Mouse (Mus musculus) stomach, postnatal 0 days (tissue): ENCODE data around the gene Cep104. TPM values are rescaled to one million over a fixed set of nuclear protein-coding genes. Genes with fewer than 3 reads are reported as not detected.

Experiments used
- ATAC-seq: fragments of 200-750 bp; cut with Nextera tagmentation; 2 replicates; pipeline ENCODE4 v1.8.0; 2017; ENCODE audit not compliant: low FRiP score, low TSS enrichment
- DNase-seq: peaks from one replicate; pipeline ENCODE4 v3.0.0-alpha.2; 2016; ENCODE audit warnings: low spot score
- H3K27ac ChIP-seq: fragments of 300-500 bp; sonication (generic); replicated peaks from 2 replicates; pipeline ENCODE4 v1.5.1; 2014; ENCODE audit warnings: mild to moderate bottlenecking, control low read depth
- H3K27me3 ChIP-seq: fragments of 300-500 bp; sonication (generic); 2 replicates; pipeline ENCODE4 v1.6.1; 2014; ENCODE audit warnings: low read length; ENCODE audit not compliant: control insufficient read depth, insufficient read depth
- H3K36me3 ChIP-seq: fragments of 300-500 bp; sonication (generic); 2 replicates; pipeline ENCODE4 v1.6.1; 2014; ENCODE audit warnings: low read length, mixed read lengths; ENCODE audit not compliant: control insufficient read depth, insufficient read depth
- H3K4me1 ChIP-seq: fragments of 300-500 bp; sonication (generic); replicated peaks from 2 replicates; pipeline ENCODE4 v1.6.1; 2014; ENCODE audit warnings: antibody characterized with exemption; ENCODE audit not compliant: control insufficient read depth, insufficient read depth
- H3K4me2 ChIP-seq: fragments of 300-500 bp; sonication (generic); replicated peaks from 2 replicates; pipeline ENCODE4 v1.6.1; 2014; ENCODE audit warnings: low read depth, mild to moderate bottlenecking, control low read depth, moderate library complexity
- H3K4me3 ChIP-seq: fragments of 300-500 bp; sonication (generic); 2 replicates; pipeline ENCODE4 v1.5.1; 2014; ENCODE audit warnings: low read depth, low read length, control low read depth
- H3K9ac ChIP-seq: fragments of 300-500 bp; sonication (generic); 2 replicates; pipeline ENCODE4 v1.6.1; 2014; ENCODE audit warnings: mild to moderate bottlenecking, low read length, control low read depth, mixed read lengths
- H3K9me3 ChIP-seq: fragments of 300-500 bp; sonication (generic); 2 replicates; pipeline ENCODE4 v1.6.1; 2016; ENCODE audit warnings: low read length; ENCODE audit not compliant: control insufficient read depth
- CTCF ChIP-seq: IDR thresholded peaks from 2 replicates; pipeline ENCODE4 v1.5.1; 2016; ENCODE audit warnings: antibody characterized with exemption, low read depth, mild to moderate bottlenecking, moderate library complexity
- EP300 ChIP-seq: optimal IDR thresholded peaks from 2 replicates; pipeline ENCODE3; 2016; ENCODE audit warnings: antibody characterized with exemption
- WGBS: fragments of 180-500 bp; shearing (Covaris S2); extraction: QIAGEN DNeasy Blood & Tissue Kit; methylation state at CpG from one replicate; pipeline ENCODE4 v1.1.7; 2014; 5-methylcytosine and 5-hydroxymethylcytosine counted together
- polyA plus RNA-seq: library from polyadenylated mRNA; unstranded; fragments of >200 nt; fragmentation: Nextera tagmentation; extraction: Ambion mirVana; gene quantifications from 2 replicates; pipeline ENCODE4 v1.2.1, GENCODE M21; 2015

Gene Cep104
- polyA plus RNA-seq, 1 experiment from 2014 or later = 4.9 TPM

DNA sequence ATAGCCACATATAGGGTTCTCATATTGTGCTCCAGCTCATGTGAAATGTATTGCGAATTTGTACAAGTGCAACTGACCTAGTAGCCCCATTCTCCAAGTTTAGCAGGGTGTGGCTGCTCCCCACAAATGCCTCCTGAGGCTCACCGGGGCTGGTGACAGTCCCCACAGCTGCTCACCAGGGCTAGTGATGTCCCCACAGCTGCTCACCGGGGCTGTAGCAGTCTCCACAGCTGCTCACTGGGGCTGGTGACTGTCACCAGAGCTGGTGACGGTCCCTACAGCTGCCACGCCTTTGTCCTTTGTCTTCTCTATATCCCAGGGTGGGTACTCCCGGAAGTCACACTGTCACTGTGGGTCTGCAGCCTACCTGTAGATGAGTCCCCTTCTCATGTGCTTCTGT, 31.3 kb downstream of the Cep104 start:
- WGBS = 88% methylated on average over 6 of the region's 6 CpGs
- no peaks in the 10 kb centered on the region for H3K4me1 ChIP-seq
- H3K36me3 ChIP-seq = peaks cover 6% of the 10 kb centered on the region; the same call in 1 of the 2 replicates
- TF ChIP-seq EP300 (no peak), CTCF (no peak)
- DNase-seq (no peak), ATAC-seq (no peak)
- H3K9ac ChIP-seq = no peak overlapping the region
- no peak overlapping the region for H3K4me3 ChIP-seq
- no peak overlapping the region for H3K27ac ChIP-seq
- no peak overlapping the region for H3K4me2 ChIP-seq
- no peaks in the 10 kb centered on the region for H3K27me3 ChIP-seq
- H3K9me3 ChIP-seq = no peaks in the 10 kb centered on the region

DNA sequence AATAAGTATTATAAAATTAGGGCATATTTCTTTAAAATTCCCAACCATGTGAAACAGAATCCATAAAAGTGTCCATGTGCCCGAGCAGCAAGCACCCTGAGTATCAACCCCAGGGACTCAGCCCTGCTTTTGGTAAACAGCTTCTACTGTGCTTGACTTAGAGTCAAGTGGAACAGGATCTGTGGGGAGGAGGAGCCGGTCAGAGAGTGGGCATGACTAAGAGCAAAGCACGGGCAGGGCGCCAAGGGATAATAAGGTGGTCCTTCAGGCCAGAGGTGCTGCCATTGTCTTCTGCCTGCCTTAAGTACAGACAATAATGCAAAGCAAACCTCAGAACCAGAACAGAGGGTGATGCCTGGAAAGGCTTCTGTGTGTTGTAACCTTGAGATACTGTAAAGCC, 32.8 kb downstream of the Cep104 start:
- Histone ChIP-seq H3K4me1 (peaks cover 2% of the 10 kb centered on the region; the same call in 1 of the 2 replicates), H3K27me3 (no peaks in the 10 kb centered on the region), H3K9me3 (no peaks in the 10 kb centered on the region), H3K9ac (no peak overlapping the region), H3K4me3 (no peak overlapping the region), H3K4me2 (no peak overlapping the region), H3K27ac (no peak overlapping the region), H3K36me3 (peaks cover 6% of the 10 kb centered on the region; the same call in 1 of the 2 replicates)
- ATAC-seq (no peak), DNase-seq (no peak)
- 63% methylated on average over 4 of the region's 4 CpGs for WGBS
- TF ChIP-seq EP300 = no peak
- TF ChIP-seq CTCF = no peak

DNA sequence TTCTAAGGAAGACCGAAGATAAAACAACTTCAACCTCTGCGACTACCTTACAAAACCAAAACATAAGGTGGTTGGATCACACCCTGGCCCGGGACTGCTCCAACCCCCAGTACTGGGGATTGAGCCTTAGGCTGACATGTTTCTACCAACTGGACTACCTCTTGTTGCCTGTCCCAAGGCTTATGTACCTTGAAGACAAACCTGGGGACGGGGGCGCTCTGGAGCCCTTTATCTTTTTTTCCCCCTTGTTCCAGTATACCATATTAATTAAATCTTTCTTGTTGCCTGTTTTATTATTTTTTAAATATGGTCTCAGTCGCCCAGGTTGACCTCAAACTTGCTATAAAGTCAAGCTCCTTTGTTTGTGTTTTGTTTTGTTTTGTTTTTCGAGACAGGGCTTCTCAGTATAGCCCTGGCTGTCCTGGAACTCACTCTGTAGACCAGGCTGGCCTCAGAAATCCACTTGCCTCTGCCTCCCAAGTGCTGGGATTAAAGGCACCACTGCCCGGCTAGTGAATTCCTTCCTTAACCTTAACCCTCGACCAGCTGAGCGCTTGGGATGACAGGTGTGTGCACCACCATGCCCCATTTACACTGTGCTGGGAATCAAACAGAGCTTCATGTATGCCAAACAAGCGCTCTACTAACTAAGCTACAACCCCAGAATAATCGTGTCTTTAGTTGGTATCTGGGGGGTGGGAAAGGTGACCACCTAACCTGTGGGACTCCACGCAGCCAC, 36.1 kb downstream of the Cep104 start:
- DNase-seq (no peak), ATAC-seq (peak; percentile 48; the same call in 1 of the 2 replicates)
- Histone ChIP-seq H3K4me3 (peak overlapping the region; percentile 99), H3K4me1 (peaks cover 5% of the 10 kb centered on the region; the same call in 1 of the 2 replicates), H3K27ac (peak overlapping the region; percentile 76), H3K4me2 (peak overlapping the region; percentile 96), H3K27me3 (no peaks in the 10 kb centered on the region), H3K36me3 (peaks cover 9% of the 10 kb centered on the region), H3K9ac (peak overlapping the region; percentile 96), H3K9me3 (no peaks in the 10 kb centered on the region)
- TF ChIP-seq EP300 = no peak
- TF ChIP-seq CTCF = no peak
- WGBS = 27% methylated on average over 13 of the region's 13 CpGs

DNA sequence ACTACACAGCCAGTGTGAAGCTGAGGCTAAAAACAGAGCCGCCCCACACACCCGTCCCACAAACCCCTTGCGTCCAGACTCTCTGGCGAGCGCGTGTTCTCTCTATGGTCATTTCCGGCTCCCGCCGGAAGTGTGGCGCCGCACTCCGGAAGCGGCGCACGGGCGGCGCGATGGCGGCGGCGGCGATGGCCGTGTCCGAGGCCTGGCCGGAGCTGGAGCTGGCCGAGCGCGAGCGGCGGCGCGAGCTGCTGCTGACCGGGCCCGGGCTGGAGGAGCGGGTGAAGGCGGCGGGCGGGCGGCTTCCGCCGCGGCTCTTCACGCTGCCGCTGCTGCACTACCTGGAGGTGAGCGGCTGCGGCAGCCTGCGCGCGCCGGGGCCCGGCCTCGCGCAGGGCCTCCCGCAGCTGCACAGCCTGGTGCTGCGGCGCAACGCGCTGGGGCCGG, 36.7 kb downstream of the Cep104 start, which contains the start of gene Lrrc47:
Gene Lrrc47 (plus strand): TSS at position 86 of the 444 bp plus-strand sequence.
- H3K4me3 ChIP-seq = peak within 1 kb of the TSS; percentile 99
- H3K4me2 ChIP-seq = peak within 1 kb of the TSS; percentile 96
- H3K9ac ChIP-seq = peak within 1 kb of the TSS; percentile 96
- H3K27me3 ChIP-seq = no peaks in the 10 kb centered on the region
- H3K4me1 ChIP-seq = peaks cover 5% of the 10 kb centered on the region; the same call in 1 of the 2 replicates
- no peaks in the 10 kb centered on the region for H3K9me3 ChIP-seq
- WGBS = 0% methylated on average over 25 of the region's 59 CpGs
- DNase-seq (peak; percentile 87), ATAC-seq (peak; percentile 92)
- H3K27ac ChIP-seq = peak within 1 kb of the TSS; percentile 76
- H3K36me3 ChIP-seq = peaks cover 8% of the 10 kb centered on the region
- TF ChIP-seq EP300 (no peak), CTCF (no peak)

DNA sequence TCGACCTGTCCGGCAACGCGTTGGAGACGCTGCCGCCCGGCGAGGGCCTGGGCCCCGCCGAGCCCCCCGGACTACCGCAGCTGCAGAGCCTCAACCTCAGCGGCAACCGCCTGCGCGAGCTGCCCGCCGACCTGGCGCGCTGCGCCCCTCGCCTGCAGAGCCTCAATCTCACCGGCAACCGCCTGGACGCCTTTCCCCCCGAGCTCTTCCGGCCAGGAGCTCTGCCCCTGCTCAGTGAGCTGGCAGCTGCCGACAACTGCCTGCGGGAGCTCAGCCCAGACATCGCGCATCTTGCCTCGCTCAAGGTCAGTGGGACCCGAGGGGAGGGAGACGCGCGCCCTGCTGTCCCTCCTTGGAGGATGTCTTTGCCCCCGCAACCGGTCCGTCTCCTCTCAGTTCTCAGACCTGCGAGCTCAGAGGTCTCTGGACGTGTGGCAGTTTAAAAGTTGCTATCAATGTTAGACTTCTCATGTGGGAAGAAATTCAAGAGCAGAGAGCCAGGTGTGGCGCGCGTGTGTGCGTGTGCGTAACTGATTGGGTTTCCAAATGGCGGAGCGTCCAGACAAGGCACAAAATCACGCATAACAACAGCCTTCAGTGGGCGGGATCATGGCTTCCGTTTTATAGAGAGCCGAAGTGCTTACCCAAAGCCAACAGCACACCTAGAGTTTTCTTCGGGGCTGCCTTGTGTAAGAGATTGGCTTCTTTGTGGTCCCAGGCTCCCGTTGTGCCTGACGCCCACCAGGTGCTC, 37.3 kb downstream of the Cep104 start:
- WGBS = under 1% methylated on average over 44 of the region's 55 CpGs
- peak overlapping the region; percentile 96 for H3K9ac ChIP-seq
- H3K4me3 ChIP-seq = peak overlapping the region; percentile 99
- H3K36me3 ChIP-seq = peaks cover 10% of the 10 kb centered on the region
- no peak for TF ChIP-seq CTCF
- TF ChIP-seq EP300 = no peak
- DNase-seq = peak; percentile 42
- no peaks in the 10 kb centered on the region for H3K27me3 ChIP-seq
- ATAC-seq = no peak
- no peaks in the 10 kb centered on the region for H3K9me3 ChIP-seq
- peak overlapping the region; percentile 76 for H3K27ac ChIP-seq
- peaks cover 5% of the 10 kb centered on the region; the same call in 1 of the 2 replicates for H3K4me1 ChIP-seq
- H3K4me2 ChIP-seq = peak overlapping the region; percentile 96
